9 mouse cellular contexts compared by ENCODE assay signal in the genomic region with DNA sequence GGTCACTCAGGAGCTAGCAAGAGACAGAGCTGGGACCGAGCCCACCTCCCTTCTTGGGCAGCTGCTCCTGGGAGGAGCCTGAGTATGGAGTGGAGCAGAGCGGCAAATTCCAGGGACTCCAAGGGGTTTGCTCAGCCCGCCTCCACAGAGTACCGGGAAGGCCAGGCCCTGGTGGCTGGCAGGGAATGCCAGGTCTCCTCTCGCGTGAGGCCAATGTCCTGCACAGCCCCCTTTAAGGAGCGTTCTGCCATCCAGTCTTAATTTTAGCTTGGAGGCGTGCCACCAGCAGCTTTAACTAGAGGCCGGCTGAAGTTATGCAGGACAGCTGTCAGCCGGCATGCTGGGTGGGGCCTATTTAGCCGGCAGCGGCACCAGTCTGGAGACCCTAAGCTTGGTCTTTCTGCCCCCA. TPM values are rescaled to one million over a fixed set of nuclear protein-coding genes. Genes with fewer than 3 reads are reported as not detected.
DNase-seq lines count a peak whose midpoint lies in the region; ATAC-seq and TF ChIP-seq lines count a peak whose summit lies in the region.
"Had no signal": no experiment of that assay in that cellular context is flagged by ENCODE, and none has a peak within 500 bp of the region (broad histone marks: within the 10 kb centered on the region; RNA-seq: fewer than 3 reads in every experiment).

A gene (plus strand): TSS at position 165 of the 409 bp plus-strand sequence.

- H3K4me2 ChIP-seq in kidney, embryonic 16.5 days (replicated peaks; ENCODE audit: low read depth, low read length): no peak within 1 kb of the TSS
- H3K4me2 ChIP-seq in embryonic facial prominence, embryonic 14.5 days (ENCODE audit: low read depth, low read length): no peak within 1 kb of the TSS
- H3K4me2 ChIP-seq in limb, embryonic 13.5 days (replicated peaks): peak within 1 kb of the TSS; percentile 27; the same call in 1 of the 2 replicates

- no peak for DNase-seq in kidney, adult 11 months
- DNase-seq in embryonic facial prominence, embryonic 14.5 days (ENCODE audit: low spot score): peak; percentile 84
- peak; percentile 63 to 79 for DNase-seq in heart, adult 2 months
- no peak for DNase-seq in layer of hippocampus, postnatal 10 days (ENCODE audit: low spot score in 2 of 2)
- DNase-seq in liver: no peak
- DNase-seq in ovary, postnatal 14 days (ENCODE audit: low spot score): no peak
- DNase-seq: midbrain, embryonic 14.5 days had no signal

- intact Hi-C loops in heart, adult 2 months (cut with DNase I): loop anchor here (2.0 kb wide), 1 partner anchor 55 kb away; no protein-coding TSS in a partner anchor

- H3K4me3 ChIP-seq in kidney, embryonic 16.5 days (ENCODE audit: low read length): no peak within 1 kb of the TSS
- H3K4me3 ChIP-seq in embryonic facial prominence, embryonic 14.5 days (ENCODE audit: low read depth, low read length): no peak within 1 kb of the TSS
- peak within 1 kb of the TSS; percentile 52 for H3K4me3 ChIP-seq in heart, adult 2 months
- no peak within 1 kb of the TSS for H3K4me3 ChIP-seq in limb, embryonic 13.5 days

- no peak within 1 kb of the TSS for H3K9ac ChIP-seq in kidney, embryonic 16.5 days (replicated peaks; ENCODE audit: low read length)
- no peak within 1 kb of the TSS for H3K9ac ChIP-seq in embryonic facial prominence, embryonic 14.5 days (ENCODE audit: low read depth, low read length)
- peak within 1 kb of the TSS; percentile 87 for H3K9ac ChIP-seq in heart, adult 2 months (ENCODE audit: low read depth, low read length)
- H3K9ac ChIP-seq in limb, embryonic 13.5 days: peak within 1 kb of the TSS; percentile 31; the same call in 1 of the 2 replicates

- no peak within 1 kb of the TSS for H3K27ac ChIP-seq in kidney, embryonic 16.5 days (ENCODE audit: low read length)
- H3K27ac ChIP-seq in embryonic facial prominence, embryonic 14.5 days (replicated peaks; ENCODE audit: low read depth, low read length): no peak within 1 kb of the TSS
- H3K27ac ChIP-seq in heart, adult 2 months: peak within 1 kb of the TSS; percentile 93
- H3K27ac ChIP-seq in limb, embryonic 13.5 days: no peak within 1 kb of the TSS

- TF ChIP-seq EP300 in heart, adult 2 months (IDR thresholded peaks at IDR 0.05; ENCODE audit: insufficient read depth, low read depth, low read length): 0 out of 2 replicates have a peak, but pooled peaks have one; percentile 20

- peak; percentile 60; the same call in 1 of the 2 replicates for TF ChIP-seq POLR2A in heart, adult 2 months (IDR thresholded peaks at IDR 0.05; ENCODE audit: insufficient read depth, low read depth, low read length)

- no peaks in the 10 kb centered on the region for H3K27me3 ChIP-seq in kidney, embryonic 16.5 days (ENCODE audit: insufficient read depth, low read length)
- no peaks in the 10 kb centered on the region for H3K27me3 ChIP-seq in embryonic facial prominence, embryonic 14.5 days (replicated peaks; ENCODE audit: control insufficient read depth, insufficient read depth, low read length)
- H3K27me3 ChIP-seq in heart, adult 2 months (ENCODE audit: control insufficient read depth, insufficient read depth, low read length): no peaks in the 10 kb centered on the region
- no peaks in the 10 kb centered on the region for H3K27me3 ChIP-seq in limb, embryonic 13.5 days

- peaks cover 4% of the 10 kb centered on the region; the same call in 1 of the 2 replicates for H3K4me1 ChIP-seq in kidney, embryonic 16.5 days (ENCODE audit: insufficient read depth, low read length)
- peaks cover 3% of the 10 kb centered on the region; the same call in 1 of the 2 replicates for H3K4me1 ChIP-seq in embryonic facial prominence, embryonic 14.5 days (ENCODE audit: control insufficient read depth, insufficient read depth, low read length)
- peaks cover 6% of the 10 kb centered on the region for H3K4me1 ChIP-seq in heart, adult 2 months (ENCODE audit: control insufficient read depth, insufficient read depth, low read length)
- peaks cover 8% of the 10 kb centered on the region for H3K4me1 ChIP-seq in limb, embryonic 13.5 days

- H3K36me3 ChIP-seq in kidney, embryonic 16.5 days (ENCODE audit: insufficient read depth, low read length): no peaks in the 10 kb centered on the region
- H3K36me3 ChIP-seq in embryonic facial prominence, embryonic 14.5 days (ENCODE audit: control insufficient read depth, insufficient read depth, low read length): no peaks in the 10 kb centered on the region
- no peaks in the 10 kb centered on the region for H3K36me3 ChIP-seq in heart, adult 2 months (ENCODE audit: control insufficient read depth, insufficient read depth, low read length)
- no peaks in the 10 kb centered on the region for H3K36me3 ChIP-seq in limb, embryonic 13.5 days

- 61% methylated on average over 12 of the region's 12 CpGs for WGBS in kidney, embryonic 16.5 days
- 61% methylated on average over 12 of the region's 12 CpGs for WGBS in embryonic facial prominence, embryonic 14.5 days
- WGBS in heart, adult 2 months: 42% methylated on average over 12 of the region's 12 CpGs
- WGBS in limb, embryonic 13.5 days: 36% methylated on average over 12 of the region's 12 CpGs

- H3K79me2 ChIP-seq in heart, adult 2 months (replicated peaks; ENCODE audit: control insufficient read depth, insufficient read depth, low read length): no peaks in the 10 kb centered on the region

- no peaks in the 10 kb centered on the region for H3K9me3 ChIP-seq in kidney, embryonic 16.5 days (ENCODE audit: low read length)
- H3K9me3 ChIP-seq in embryonic facial prominence, embryonic 14.5 days (ENCODE audit: control insufficient read depth, low read length): no peaks in the 10 kb centered on the region
- no peaks in the 10 kb centered on the region for H3K9me3 ChIP-seq in limb, embryonic 13.5 days

- ATAC-seq in kidney, embryonic 16.5 days (ENCODE audit: low FRiP score, low TSS enrichment): peak; percentile 47
- peak; percentile 94 for ATAC-seq in embryonic facial prominence, embryonic 14.5 days (ENCODE audit: low read depth)
- peak; percentile 89 for ATAC-seq in limb, embryonic 13.5 days (ENCODE audit: low FRiP score, low read depth)

- TF ChIP-seq CTCF in heart, adult 2 months (IDR thresholded peaks at IDR 0.05): peak; percentile 18; the same call in 1 of the 2 replicates

RNA-seq across cellular contexts. Expression of the gene that starts here (rescaled TPM):
- 2.3 and 3.2 TPM in 2 replicates for polyA plus RNA-seq in kidney, embryonic 16.5 days (2015; fragmentation: Nextera tagmentation; extraction: Ambion mirVana)
- polyA plus RNA-seq in embryonic facial prominence, embryonic 14.5 days (2014; fragmentation: Nextera tagmentation; extraction: Ambion mirVana): 42.9 and 64.7 TPM in 2 replicates
- 10 to 100 TPM; 70.8 to 82.8 TPM for total RNA-seq in heart, adult 2 months (2021)
- polyA plus RNA-seq in heart, adult 2 months (2012; rRNA removed): 144 and 172 TPM in 2 replicates
- polyA plus RNA-seq in limb, embryonic 13.5 days (2015; fragmentation: Nextera tagmentation; extraction: Ambion mirVana): 7.8 and 9.3 TPM in 2 replicates
- under 1 TPM; 0.38 to 0.94 TPM for total RNA-seq in layer of hippocampus, postnatal 10 days (2021)
- polyA plus RNA-seq: midbrain, embryonic 14.5 days had no signal

Comparison
In these comparisons a context has a peak if more than half of its experiments do, and no peak if none do; other contexts are left out.
1. RNA of the gene that starts here (total RNA-seq): 70.8 to 82.8 TPM in heart, adult 2 months; 0.38 to 0.94 TPM in layer of hippocampus, postnatal 10 days; every median in the first group is over 10 times any median in the second.
2. H3K9ac ChIP-seq: peak in heart, adult 2 months (single experiment) and limb, embryonic 13.5 days (single experiment); none in kidney, embryonic 16.5 days (single experiment) and embryonic facial prominence, embryonic 14.5 days (single experiment).
3. DNase-seq: peak in embryonic facial prominence, embryonic 14.5 days (single experiment) and heart, adult 2 months (2 of 2); none in kidney, adult 11 months (single experiment), layer of hippocampus, postnatal 10 days (0 of 2), liver (single experiment) and ovary, postnatal 14 days (single experiment).
4. Peak in every context shown above with its lines, with median percentiles within 50 percentile points of each other: ATAC-seq.